Mouse (Mus musculus) left cerebral cortex, postnatal 4 days (tissue): Measurements from ENCODE around the gene Kazald1. TPM values are rescaled to one million over a fixed set of nuclear protein-coding genes. Genes with fewer than 3 reads are reported as not detected.

Source experiments
- DNase-seq: peaks from one replicate; pipeline ENCODE4 v3.0.0-alpha.2; 2022
- intact Hi-C: fragments of 180-260 bp; cut with DNase I; formaldehyde crosslinking; loops from one replicate; pipeline ENCODE4 v1.15.1; 2025
- total RNA-seq, 2 experiments: library from RNA; stranded (reverse); gene quantifications; 2 replicates each; pipeline ENCODE4 v1.2.3; 2021

Gene Kazald1
- total RNA-seq, 2 experiments from 2014 or later = 0.70 to 1.8 TPM

- intact Hi-C loops = no loop called here
- peak; percentile 48 for DNase-seq
Measured at GRCm38 (mm10) chr19:45047935-45048643, 27.0 kb upstream of the Kazald1 start.

- intact Hi-C loops = no loop called here
- DNase-seq = no peak
Measured at GRCm38 (mm10) chr19:45048644-45049365, 26.2 kb upstream of the Kazald1 start.

GRCm38 (mm10) chr19:45049523-45049922 lies 25.5 kb upstream of the Kazald1 start:
- intact Hi-C loops = no loop called here
- DNase-seq = no peak

GRCm38 (mm10) chr19:45053451-45053850 lies 21.6 kb upstream of the Kazald1 start:
- intact Hi-C loops = no loop called here
- no peak for DNase-seq

GRCm38 (mm10) chr19:45054892-45055690 lies 19.9 kb upstream of the Kazald1 start:
- intact Hi-C loops = no loop called here
- no peak for DNase-seq

DNA sequence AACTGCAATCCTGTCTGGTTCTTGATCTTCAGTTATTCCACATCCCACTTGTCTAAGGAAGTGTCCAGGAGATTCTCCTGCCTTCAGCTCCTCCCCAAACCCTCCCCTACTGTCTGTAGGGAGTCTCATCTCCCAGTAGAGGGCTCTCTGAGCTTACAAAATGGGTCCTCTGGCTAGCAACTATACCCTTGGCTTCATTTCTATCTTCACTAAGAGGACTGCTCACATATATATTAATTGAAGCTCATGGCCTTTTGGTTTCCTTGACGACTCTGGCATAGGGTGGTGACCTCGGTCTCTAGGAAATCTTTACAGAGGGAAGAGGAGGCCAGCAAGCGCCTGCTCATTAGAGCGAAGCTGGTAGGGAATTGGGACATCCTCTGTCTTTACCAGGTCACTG lies 18.7 kb upstream of the Kazald1 start:
- intact Hi-C loops = no loop called here

DNA sequence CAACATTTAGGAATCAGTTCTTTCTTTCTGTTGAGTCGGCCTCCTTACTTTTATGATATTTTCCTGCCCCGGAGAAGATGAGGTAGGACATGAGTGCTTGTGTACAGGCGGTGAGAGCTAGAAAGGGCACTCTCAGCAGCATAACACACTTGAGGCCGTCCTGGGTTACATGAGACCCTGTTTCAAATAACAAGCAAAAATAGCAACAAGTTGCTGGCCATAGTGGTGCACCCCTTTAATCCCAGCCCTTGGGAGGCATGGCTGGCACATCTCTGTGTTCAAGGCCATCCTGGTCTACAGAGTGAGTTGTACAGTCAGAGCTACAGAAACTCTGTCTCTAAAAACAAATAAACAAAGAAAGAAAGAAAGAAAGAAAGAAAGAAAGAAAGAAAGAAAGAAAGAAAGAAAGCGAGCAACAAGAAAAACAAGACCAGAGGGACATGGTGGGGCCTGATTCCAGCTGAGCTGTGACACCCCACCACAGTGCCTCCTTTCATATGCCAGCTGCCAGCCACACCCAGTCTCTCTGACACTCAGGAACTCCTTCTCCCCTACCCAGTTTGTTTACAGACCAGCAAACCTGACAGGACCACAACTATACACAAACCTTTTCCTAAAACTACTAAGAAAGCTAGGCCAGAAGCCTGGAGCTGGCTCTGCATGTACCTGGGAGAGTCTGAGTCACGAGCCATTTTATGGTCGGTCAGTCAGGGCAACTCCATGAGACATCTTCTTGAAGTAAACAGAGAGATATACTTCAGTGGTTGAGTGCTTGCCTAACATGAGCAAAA lies 17.9 kb upstream of the Kazald1 start:
- intact Hi-C loops = no loop called here
- no peak for DNase-seq

More for the DNA sequence above, 18.7 kb upstream of the Kazald1 start:
- no peak for DNase-seq

- no peak for DNase-seq
- intact Hi-C loops = no loop called here
Measured at GRCm38 (mm10) chr19:45057724-45058112, 17.3 kb upstream of the Kazald1 start.

- peak; percentile 95 for DNase-seq
- intact Hi-C loops = no loop called here
Measured at GRCm38 (mm10) chr19:45058113-45058839, 16.8 kb upstream of the Kazald1 start.

DNA sequence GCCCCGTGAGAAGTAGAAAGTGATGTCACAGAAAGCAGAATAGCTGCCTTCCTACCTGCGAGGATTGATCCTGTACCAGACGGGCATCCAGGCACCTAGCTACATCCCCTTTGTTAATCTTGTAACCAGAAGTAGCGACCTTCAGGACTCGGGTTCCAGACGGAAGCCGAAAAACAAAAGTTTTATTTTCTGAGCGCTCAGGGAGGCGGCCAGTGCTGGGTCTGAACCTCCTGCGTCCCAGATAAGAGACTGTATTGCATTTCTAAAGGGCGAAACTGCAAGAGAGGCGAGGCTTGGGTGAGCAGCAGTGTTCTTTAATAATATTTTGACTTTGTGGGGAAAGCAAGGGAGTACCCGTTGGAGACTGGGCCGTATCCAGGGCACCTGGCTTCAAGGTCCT lies 16.2 kb upstream of the Kazald1 start:
- DNase-seq = no peak
- intact Hi-C loops = no loop called here

DNA sequence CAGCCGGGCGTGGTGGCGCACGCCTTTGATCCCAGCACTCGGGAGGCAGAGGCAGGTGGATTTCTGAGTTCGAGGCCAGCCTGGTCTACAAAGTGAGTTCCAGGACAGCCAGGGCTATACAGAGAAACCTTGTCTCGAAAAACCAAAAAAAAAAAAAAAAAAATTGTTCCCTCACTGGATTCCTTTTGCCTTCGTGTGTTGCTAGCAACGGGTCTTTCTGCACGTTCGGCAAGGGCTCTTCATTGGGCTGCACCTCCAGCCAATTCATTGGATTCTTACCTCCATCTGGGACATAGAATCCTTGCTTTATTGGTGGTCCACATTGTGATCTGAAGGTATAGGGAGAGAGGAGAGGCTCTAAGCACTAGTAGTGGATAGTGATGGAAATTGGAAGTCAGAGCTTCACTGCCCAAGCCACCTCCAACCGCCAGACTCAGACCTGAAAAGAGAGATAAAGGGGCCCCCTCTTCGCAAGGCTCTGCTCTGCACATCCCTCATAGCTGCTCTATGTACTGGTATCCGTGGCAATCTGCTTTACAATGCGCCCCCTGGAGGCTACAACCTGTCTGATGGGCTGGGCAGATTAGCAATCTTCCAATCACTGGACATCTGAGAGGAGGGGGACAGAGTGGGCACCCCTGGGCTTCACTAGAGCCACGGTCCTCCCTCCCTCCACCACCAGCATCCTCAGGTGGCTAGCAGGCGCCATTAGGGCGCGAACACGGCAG lies 11.3 kb upstream of the Kazald1 start:
- DNase-seq = no peak
- intact Hi-C loops = no loop called here

- DNase-seq = no peak
- intact Hi-C loops = no loop called here
Measured at GRCm38 (mm10) chr19:45065226-45065625, 9.8 kb upstream of the Kazald1 start.

- intact Hi-C loops = no loop called here
- DNase-seq = no peak
Measured at GRCm38 (mm10) chr19:45067170-45067569, 7.9 kb upstream of the Kazald1 start.

DNA sequence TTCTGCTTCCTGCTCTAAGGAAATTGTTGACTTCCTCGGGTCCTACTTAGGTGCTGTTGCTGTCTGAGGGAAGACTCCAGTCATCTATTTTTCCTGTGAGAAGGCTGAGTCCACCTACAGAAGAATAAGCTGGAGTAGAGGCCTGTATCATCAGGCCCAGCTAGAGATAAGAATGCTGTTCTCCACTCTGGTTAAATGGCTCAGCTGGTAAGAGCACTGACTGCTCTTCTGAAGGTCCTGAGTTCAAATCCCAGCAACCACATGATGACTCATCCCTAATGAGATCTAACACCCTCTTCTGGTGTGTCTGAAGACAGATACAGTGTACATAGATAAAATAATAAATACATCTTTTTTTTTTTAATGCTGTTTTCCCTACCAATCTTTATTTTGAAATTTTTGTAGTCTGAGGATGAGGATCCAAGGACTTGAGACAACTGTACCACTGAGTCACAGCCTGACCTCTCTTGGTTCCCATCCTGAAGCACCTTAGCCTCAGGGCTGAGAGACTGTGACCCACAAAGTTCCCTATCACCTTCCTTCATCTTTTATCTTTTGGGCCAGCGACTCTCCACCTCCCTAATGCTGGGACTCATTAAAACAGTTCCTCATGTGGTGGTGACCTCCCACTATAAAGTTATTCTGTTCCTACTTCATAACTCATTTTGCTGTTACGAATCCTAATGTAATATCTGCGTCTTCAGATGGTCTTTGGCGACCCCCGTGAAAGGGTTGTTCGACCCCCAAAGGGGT lies 7.1 kb upstream of the Kazald1 start:
- DNase-seq = no peak
- intact Hi-C loops = no loop called here

DNA sequence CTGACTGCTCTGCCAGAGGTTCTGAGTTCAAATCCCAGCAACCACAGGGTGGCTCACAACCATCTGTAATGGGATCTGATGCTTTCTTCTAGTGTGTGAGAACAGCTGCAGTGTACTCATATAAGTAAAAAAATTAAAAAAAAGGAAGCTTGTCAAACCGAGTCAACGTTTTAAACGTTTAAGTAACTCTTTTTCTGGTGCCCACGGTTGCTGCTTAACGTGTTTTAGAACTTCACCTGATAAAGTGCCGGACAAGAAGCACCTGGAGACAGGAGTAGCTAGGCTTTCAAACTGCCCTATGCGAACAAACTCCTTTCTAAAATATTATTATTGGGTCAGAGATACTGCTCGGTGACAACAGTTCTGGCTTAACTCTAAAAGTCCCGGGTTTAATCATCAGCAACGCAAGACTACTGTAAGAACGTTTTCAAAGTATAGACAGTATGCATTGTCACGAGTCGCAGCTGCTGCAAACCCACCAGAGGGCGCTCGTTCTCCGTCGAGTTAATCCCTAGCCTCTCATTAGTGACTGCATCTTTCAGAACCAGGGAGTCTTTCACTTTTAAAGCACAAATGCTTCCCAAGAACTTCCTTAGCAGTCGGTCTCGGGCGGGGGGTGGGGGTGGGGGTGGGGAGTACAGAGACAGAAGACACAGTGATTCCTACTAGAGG lies 1.0 kb upstream of the Kazald1 start:
- intact Hi-C loops = no loop called here
- peak; percentile 90 for DNase-seq

DNA sequence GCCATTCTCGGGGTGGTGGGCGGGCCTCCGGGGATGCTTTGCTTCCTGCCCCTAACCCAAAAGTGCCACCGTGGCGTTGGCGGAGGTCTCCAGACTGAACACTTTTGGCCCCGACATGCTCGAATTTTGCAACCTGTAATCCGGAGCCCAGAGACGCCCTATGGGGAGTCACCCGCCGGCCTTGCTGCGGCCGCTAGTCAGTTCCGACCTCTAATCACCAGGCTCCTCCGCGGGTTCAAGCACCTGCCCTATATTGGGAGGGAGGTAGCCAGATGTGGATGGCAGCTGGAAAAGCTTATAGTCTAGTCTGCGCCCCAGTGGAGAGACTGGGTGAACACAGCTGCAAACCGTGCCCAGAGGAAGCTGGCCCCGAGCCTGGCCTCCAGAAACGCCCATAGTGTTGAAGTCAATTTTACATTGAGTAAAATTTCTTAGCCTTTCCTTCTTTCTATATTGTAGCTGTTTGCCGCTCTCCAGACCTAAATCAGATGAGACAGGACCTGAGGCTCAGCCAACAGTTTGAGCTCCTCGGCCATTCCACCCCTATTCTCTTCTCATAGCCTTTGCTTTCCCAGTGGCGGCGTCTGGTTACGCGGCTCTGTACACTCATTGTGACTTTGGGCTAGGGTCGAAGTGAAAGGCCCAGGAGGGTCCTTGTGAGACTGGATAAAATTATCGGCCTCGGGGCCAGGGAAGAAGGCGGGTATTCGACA lies 438 bp downstream of the Kazald1 start:
- intact Hi-C loops = loop anchor here (5.0 kb wide), 1 partner anchor 82 kb away; no protein-coding TSS in a partner anchor
- no peak for DNase-seq

GRCm38 (mm10) chr19:45076036-45076575 lies 1.1 kb downstream of the Kazald1 start:
- intact Hi-C loops = loop anchor here (5.0 kb wide), 1 partner anchor 81 kb away; no protein-coding TSS in a partner anchor

More at GRCm38 (mm10) chr19:45076036-45076575, 1.1 kb downstream of the Kazald1 start:
- no peak for DNase-seq
